Mouse (Mus musculus) kidney, postnatal 10 days (tissue): ENCODE results near the gene Elof1.
"Not testable (repeated sequence)": the region's sequence is repeated elsewhere in the genome, so short reads cannot be mapped to it uniquely, and the experiment has no call there.

Source experiments
- DNase-seq: peaks from one replicate; pipeline ENCODE4 v3.0.0; 2021; ENCODE audit warnings: mixed read lengths

Gene Elof1

DNA sequence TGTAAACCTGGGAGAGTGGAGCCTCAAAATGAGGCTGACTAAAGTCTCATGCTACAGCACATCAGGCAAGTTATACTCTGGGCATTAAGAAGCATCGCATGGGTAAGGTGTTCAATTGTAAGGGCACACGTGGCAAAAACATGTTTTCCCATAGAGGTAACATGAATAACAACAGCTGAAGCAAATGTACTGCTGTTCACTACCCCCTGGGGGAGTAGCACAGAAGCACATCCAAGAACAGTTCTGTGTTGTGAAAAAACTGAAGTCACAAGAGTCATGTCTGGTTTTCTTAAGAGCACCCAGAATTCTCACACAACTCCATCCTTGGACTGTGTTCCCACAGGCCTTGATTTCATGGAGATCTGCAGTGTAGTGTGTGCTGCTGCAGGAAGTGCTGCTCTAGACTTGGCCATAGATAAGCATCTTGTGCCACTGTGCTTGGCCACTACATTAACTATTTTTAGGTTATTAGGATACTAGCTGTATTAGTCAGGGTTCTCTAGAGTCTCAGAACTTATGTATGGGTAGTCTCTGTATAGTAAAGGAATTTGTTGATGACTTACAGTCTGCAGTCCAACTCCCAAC is 29.8 kb downstream of the Elof1 start:
- DNase-seq = no peak

DNA sequence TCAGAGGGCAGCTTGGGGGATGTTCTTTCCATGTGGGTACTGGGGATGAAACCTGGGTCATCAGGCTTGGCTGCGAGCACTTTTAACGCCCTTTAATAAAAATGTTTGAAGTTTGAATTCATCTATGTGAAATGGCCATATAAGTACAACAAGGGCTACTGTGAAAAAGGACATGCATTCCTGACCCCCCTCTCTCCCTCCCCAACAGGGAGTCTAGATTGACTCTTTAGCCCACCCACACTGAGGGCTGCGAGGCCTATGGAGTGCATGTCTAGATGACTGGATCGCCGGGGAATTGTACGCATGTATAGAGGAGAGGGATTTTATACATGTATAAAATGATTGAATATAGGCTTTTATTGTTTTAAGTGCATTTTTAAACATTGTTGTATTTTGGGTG is 31.0 kb downstream of the Elof1 start:
- DNase-seq = no peak

DNA sequence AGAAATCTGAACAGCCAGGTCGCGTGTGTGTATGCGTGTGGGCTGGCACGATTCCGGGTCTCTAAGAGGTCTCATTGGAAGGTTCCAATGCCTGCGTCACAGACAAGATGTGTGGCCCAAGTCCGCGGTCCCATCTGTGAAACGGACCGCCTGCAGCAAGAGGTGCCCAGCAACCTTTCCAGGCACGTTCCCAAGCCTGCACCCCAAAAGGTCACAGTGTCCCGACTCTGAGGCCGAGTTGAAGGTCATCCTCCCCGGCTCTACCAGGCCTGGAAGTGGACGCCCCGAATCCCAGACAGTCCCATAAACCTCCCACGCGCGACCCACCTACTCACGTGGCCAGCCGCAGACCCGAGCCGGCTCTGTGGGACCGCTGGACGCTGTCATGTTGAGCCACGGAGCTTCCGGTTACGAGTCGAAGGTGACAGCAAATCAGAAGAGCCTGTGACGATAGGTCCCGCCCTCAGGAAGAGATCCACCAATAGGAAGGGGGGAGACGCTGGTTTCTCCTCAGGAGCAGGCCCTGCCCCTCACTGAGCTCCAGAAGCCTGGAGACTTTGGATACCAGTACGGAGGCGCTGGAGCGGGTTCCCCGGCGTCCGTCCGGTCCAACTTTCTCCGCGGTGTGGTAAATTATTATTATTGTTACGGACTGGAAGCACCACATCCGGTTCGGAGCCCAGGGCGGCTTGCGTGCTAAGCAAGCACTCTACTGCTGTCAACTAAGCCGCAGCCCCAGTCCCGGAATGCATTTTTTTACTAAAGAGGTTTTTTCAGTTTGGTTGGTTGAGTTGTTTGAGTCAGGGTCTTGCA is 31.7 kb downstream of the Elof1 start, which contains the start of gene Ecsit:
Gene Ecsit, minus strand, starts transcription at position 417 of the 813 bp plus-strand sequence.
- DNase-seq = peak; percentile 94

DNA sequence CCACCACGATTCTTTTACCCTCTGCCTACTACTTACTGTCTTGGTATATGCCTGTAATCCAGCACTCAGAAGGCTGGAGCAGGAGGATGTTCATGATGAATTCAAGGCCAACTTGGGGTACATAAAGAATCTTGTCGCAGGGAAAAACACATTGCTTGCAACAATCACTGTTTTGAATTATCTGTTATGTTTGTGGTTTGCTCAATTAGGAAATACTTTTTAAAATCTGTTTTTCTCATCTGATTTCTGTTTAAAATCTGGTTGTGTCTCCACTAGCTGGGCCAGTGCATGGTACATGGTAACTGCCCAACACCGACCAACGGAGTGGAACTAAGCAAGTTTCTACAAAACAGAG is 32.3 kb downstream of the Elof1 start:
- DNase-seq = no peak

DNA sequence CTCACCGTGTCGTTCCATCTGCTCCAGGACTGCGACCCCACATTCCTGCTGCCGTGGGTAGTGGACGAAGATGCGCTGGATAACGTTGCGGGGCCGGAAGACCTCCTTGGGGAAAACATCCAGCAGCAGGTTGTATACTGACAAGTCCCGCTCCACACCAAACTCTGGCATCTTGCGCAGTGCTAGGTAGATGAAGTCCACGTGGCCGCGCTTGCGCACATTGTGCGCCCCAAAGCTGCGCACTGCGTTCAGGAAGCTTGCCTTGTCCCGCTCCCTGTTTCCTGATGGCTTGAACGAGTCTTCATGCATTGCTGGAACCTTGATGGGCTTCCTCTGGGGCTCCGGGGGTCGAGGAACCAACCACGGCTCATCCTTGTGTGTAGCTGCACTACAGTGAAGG is 40.7 kb downstream of the Elof1 start:
- DNase-seq = no peak

DNA sequence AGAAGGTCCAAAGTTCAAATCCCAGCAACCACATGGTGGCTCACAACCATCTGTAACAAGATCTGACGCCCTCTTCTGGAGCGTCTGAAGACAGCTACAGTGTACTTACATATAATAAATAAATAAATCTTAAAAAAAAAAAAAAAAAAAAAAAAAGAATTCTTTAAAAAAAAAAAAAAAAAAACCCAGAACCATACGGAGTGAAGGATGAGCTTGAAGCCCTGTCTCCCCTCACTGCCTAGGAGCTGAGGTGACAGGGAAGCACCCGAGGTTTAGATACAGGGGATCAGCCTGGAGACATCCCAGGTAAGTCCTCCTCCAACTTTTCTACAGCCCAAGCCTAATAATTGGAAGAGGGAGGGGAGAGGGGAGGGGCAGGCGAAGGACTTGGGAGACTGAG is 41.2 kb downstream of the Elof1 start:
- not testable (repeated sequence) for DNase-seq

DNA sequence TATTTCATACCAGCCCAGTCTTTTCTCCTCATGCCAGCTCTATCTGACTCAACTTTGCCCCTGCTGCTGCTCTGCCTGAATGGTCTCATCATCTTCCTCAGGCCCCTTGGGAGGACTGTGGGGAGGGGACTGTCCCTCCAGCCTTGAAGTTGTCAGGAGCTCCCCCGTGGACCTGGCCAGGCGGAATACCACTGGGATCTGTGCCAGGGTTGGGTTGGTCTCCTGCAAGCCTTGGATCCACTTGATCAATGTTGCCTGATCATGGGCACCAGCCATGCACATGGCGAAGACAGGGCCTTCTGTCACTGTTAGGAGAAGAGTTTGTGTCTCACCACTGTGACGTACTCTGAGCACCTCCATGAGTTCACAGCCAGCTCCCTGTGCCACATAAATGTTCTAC is 44.7 kb downstream of the Elof1 start:
- DNase-seq = peak; percentile 37

DNA sequence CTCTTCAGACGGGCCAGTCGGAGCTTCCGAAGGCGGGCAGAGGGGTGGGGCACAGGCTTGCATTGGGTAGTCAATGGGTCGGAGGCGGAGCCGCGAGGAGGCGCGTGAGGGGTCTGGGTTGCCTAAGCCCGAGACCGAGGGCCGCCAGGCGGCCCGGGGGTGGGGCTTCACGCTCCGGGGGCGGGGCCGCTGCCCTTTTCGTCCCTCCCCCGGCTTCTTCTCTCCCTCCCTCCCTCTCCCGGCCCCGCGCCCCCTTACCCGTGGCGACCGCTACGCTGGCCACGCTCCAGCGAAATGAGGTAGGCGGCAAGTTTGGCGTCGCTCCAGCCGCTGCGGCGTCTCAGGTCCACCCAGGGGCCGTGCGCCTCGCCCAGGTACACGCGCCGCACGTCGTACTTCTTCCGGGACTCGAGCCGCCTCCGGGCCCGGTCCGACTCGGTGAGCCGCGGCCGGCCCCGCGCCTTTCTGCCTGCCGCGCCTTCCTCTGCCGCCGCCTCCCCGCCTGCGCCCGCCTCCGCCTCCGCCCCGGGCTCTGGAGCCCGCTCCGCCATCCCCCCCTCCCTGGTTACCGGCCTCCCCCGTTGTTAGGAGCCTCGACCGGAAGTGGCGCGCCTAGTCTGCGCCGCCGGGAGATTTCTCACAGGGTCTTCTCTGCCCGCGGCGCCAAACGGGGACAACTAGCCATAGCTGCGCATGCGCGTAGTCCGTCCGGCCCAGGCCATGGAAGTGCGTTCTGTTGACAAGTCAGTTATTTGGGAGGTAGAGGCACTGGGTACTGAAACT is 46.0 kb downstream of the Elof1 start, which contains the start of the genes Gm49318 and Zfp653:
Gene Gm49318, minus strand, starts transcription at position 469 of the 783 bp plus-strand sequence.
Gene Zfp653, minus strand, starts transcription at position 586 of the 783 bp plus-strand sequence.
- peak; percentile 99 for DNase-seq

DNA sequence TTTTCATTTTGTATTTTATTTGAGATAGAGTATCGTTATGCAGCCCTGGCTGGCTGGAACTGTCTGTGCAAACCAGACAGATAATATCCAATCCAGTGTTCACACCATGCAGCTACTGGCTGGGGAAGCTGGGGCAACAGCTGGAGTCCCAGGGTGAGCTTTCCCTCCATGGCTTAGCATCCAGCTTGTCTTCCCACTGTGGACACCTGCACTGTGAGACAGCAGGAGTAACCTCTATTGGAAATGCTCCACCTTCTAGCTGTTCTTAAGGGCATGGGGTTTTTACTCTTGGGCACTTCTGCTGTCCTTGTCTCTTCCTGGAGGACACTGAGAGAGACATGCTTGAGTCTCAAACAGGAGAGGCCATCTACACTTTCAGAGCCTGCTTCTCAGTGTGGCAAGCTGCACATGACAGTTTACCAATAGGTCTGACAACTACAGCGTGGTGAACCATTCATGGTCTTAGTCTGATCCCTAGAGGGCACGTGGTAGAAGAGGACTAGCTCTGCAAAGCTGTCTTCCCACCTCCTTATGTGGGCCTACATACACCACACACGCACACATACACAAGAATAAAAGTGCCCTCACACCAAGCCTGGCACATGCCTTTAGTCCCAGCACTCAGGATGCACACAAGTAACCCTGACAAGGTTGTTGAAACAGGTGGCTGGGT is 47.0 kb downstream of the Elof1 start:
- DNase-seq = no peak

DNA sequence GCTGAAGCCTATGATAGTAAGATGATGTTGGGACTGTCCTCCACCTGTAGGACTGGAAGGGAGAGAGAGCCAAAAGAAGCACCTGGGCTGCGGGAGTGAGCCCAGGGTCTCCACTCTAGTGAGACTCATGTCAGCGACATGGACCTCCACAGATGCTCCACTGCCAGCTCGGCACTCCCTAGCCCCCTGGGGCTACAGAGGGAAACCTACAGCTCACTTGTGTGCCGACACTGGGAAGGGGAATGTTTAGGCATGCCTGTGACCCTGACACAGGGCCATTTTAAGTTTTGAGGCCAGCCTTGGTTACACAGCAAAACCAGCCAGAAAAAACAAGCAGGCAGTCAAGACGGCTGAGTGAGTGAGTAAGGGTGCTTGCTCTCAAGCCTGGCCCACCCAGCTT is 49.8 kb downstream of the Elof1 start:
- DNase-seq = no peak

DNA sequence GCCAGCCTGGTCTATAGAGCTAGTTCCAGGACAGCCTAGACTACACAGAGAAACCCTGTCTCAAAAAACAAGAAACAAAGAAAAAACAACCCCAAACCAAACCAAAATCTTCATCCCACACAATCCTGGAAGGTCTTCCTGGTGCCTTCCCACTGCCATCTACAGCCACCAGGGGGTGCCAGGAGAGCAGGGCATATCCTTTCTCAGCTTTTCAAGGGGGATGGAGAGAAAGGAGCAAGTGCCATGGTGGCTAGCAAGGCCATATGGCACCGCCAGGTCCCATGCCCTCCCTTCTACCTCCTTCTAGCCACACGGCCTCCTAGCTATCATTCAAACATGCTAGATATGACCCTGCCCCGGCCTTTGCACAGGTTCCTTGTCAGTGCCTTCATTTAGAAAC is 50.5 kb downstream of the Elof1 start:
- DNase-seq = peak; percentile 84

DNA sequence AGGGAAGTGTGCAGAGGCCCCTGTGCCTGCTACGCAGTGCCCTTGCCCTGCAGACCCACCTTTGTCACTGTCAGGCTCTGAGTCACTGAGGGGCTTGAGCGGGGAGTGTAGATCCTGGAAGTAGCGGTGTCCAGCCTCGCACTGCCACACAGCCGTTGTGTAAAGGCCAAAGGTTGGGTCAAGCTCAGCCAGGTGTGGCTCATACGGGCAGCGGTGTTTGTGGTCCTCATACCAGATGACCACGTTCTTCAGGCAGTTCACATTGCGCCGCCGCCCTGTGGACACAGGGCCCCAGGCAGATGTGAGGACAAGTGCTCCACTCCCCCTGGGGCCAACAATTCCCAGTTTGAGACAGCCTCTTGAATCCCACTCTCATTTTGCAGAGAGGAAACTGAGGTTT is 51.3 kb downstream of the Elof1 start:
- no peak for DNase-seq

DNA sequence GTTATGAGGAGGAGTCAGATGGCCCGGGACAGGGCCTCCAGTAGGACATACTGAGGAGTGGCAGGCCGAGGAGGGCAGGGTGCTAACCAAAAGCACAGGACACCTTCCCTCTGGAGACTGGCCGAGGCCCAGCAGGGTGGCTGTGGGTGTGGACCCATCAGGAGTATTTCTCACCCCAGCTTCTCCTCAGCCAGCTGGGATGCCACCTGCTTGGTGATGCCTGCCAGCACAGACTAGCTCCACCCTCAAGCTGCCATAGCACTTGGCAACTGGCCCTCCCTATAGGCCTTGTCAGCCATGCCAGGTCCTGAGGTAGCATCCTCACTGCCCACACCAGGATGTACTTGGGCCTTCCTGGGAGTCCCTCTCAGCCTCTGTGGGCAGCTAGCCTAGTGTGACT is 52.6 kb downstream of the Elof1 start:
- DNase-seq = no peak
